Mouse (Mus musculus): ENCODE measurements around the gene Gm1140. TPM values are rescaled to one million over a fixed set of nuclear protein-coding genes. Genes with fewer than 3 reads are reported as not detected.
"Not testable (repeated sequence)": the region's sequence is repeated elsewhere in the genome, so short reads cannot be mapped to it uniquely, and the experiment has no call there.

Gm1140 gene
- not detected for total RNA-seq (2021)
- long read RNA-seq, result 0 reads

DNA sequence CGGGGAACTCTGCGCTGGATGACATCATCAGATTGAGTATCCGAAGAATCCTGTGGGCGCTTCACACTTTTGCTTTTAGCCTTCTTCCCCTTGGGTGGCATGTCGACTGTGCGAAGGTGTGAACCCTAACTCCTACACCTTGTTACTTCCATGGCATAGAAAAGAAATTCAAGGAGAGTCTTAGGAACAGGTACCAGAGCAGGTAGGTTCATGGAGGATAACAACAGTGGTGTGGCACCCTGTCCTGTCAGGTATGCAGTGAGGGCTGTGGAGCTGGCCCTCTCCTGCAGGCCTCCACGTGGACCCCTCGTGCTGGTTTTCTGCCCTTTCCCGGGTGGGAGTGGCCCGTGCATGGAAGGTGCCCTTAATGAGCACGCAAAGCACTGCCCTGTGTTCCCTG is at the start of gene Gm1140:
Gene Gm1140, minus strand, starts transcription at position 101 of the 400 bp plus-strand sequence.
- DNase-seq (ENCODE audit: low spot score in 2 of 2), result not testable (repeated sequence)

DNA sequence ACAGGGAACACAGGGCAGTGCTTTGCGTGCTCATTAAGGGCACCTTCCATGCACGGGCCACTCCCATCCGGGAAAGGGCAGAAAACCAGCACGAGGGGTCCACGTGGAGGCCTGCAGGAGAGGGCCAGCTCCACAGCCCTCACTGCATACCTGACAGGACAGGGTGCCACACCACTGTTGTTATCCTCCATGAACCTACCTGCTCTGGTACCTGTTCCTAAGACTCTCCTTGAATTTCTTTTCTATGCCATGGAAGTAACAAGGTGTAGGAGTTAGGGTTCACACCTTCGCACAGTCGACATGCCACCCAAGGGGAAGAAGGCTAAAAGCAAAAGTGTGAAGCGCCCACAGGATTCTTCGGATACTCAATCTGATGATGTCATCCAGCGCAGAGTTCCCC is 2.0 kb upstream of the Gm1140 start, which contains the start of gene Gm14692:
Gene Gm14692, plus strand, starts transcription at position 301 of the 400 bp plus-strand sequence.
- DNase-seq (ENCODE audit: low spot score in 2 of 2), result not testable (repeated sequence)

Other genes with a start within 250 kb of the Gm1140 start
- not detected for gene Gm14692, start 2.1 kb upstream of the Gm1140 start, total RNA-seq (2021)
- gene 4933436I01Rik, start 227.9 kb upstream of the Gm1140 start, total RNA-seq (2021), result not detected

Measured in layer of hippocampus, adult 18-20 months (tissue).